Mouse (Mus musculus) CH12.LX (cell line): ENCODE measurements around the gene Macf1. TPM values are rescaled to one million over a fixed set of nuclear protein-coding genes. Genes with fewer than 3 reads are reported as not detected.

Source experiments
- DNase-seq: peaks from one replicate; pipeline ENCODE4 v3.0.0-alpha.2; 2013; ENCODE audit errors: extremely low read depth
- H3K27ac ChIP-seq: 2 replicates; pipeline ENCODE4 v1.5.1; 2012; ENCODE audit warnings: low read depth, mild to moderate bottlenecking, control low read depth, moderate library complexity; ENCODE audit not compliant: insufficient read depth
- H3K27me3 ChIP-seq: replicated peaks from 2 replicates; pipeline ENCODE3; 2012; ENCODE audit warnings: inconsistent platforms
- H3K36me3 ChIP-seq, 2 experiments: replicated peaks in 1 of 2; 2 replicates each; pipeline versions ENCODE3 to v1.6.1; 2012; ENCODE audit warnings: inconsistent platforms in 1 of 2, low read length in 1 of 2, mild to moderate bottlenecking in 1 of 2, mixed read lengths in 1 of 2, moderate library complexity in 1 of 2; ENCODE audit not compliant: control insufficient read depth in 1 of 2, insufficient read depth in 1 of 2
- H3K4me1 ChIP-seq, 2 experiments: 2 replicates each; pipeline ENCODE4 v1.6.1; 2012; ENCODE audit warnings: inconsistent platforms in 1 of 2, moderate library complexity in 1 of 2; ENCODE audit not compliant: insufficient read depth in 2 of 2, control insufficient read depth in 1 of 2
- H3K4me2 ChIP-seq: 2 replicates; pipeline ENCODE4 v1.6.1; 2012; ENCODE audit warnings: low read depth, mild to moderate bottlenecking, control low read depth; ENCODE audit not compliant: poor library complexity, insufficient read depth, severe bottlenecking
- H3K4me3 ChIP-seq, 3 experiments: fragments of 150-350 bp in 1 of 3; sonication (generic) in 1 of 3; replicated peaks in 1 of 3; 2 replicates each; pipeline versions ENCODE3 to v1.5.1; 2011 to 2012; ENCODE audit warnings: low read depth in 2 of 3, low read length in 2 of 3, mild to moderate bottlenecking in 2 of 3, moderate library complexity in 2 of 3, control low read depth in 1 of 3, improper control_type of control experiment in 1 of 3, inconsistent platforms in 1 of 3, mixed read lengths in 1 of 3; ENCODE audit not compliant: poor library complexity in 1 of 3
- H3K79me2 ChIP-seq: replicated peaks from 2 replicates; pipeline ENCODE4 v1.6.1; 2012; ENCODE audit warnings: mild to moderate bottlenecking, moderate library complexity; ENCODE audit not compliant: control insufficient read depth, poor library complexity, insufficient read depth, severe bottlenecking; ENCODE audit errors: extremely low read depth
- H3K9ac ChIP-seq: 2 replicates; pipeline ENCODE4 v1.6.1; 2012; ENCODE audit warnings: low read depth, mild to moderate bottlenecking, control low read depth, moderate library complexity; ENCODE audit not compliant: insufficient read depth
- H3K9me3 ChIP-seq: replicated peaks from 2 replicates; pipeline ENCODE3; 2012; ENCODE audit warnings: low read length, inconsistent platforms, mixed read lengths
- CTCF ChIP-seq, 2 experiments: IDR thresholded peaks in 1 of 2; conservative IDR thresholded peaks in 1 of 2; 2 replicates each; pipeline ENCODE4 v1.5.1; 2011 to 2012; ENCODE audit warnings: low read depth in 2 of 2, low read length in 2 of 2, improper control_type of control experiment in 1 of 2, inconsistent platforms in 1 of 2, mild to moderate bottlenecking in 1 of 2, moderate library complexity in 1 of 2
- E2F4 ChIP-seq: IDR thresholded peaks from 2 replicates; pipeline ENCODE4 v1.6.1; 2011; ENCODE audit warnings: low read depth, low read length, improper control_type of control experiment; ENCODE audit not compliant: insufficient replicate concordance
- EP300 ChIP-seq: IDR thresholded peaks from 2 replicates; pipeline ENCODE4 v1.6.1; 2011; ENCODE audit warnings: low read length, improper control_type of control experiment
- ETS1 ChIP-seq: conservative IDR thresholded peaks from 2 replicates; pipeline ENCODE4 v1.6.1; 2012; ENCODE audit warnings: low read depth, mild to moderate bottlenecking, inconsistent platforms, low read length, improper control_type of control experiment, moderate library complexity
- IRF4 ChIP-seq: IDR thresholded peaks from 2 replicates; pipeline ENCODE4 v1.6.1; 2014; ENCODE audit warnings: low read depth, mild to moderate bottlenecking, inconsistent platforms, low read length, improper control_type of control experiment
- KAT2A ChIP-seq: IDR thresholded peaks from 2 replicates; pipeline ENCODE4 v1.6.1; 2012; ENCODE audit warnings: low read length, improper control_type of control experiment, inconsistent platforms; ENCODE audit not compliant: insufficient replicate concordance
- MAX ChIP-seq: IDR thresholded peaks from 2 replicates; pipeline ENCODE4 v1.6.1; 2011; ENCODE audit warnings: low read length, improper control_type of control experiment
- MEF2A ChIP-seq: IDR thresholded peaks from 2 replicates; pipeline ENCODE4 v1.6.1; 2014; ENCODE audit warnings: low read depth, mild to moderate bottlenecking, inconsistent platforms, low read length, improper control_type of control experiment, borderline replicate concordance
- NRF1 ChIP-seq: IDR thresholded peaks from 2 replicates; pipeline ENCODE4 v1.6.1; 2014; ENCODE audit warnings: low read depth, mild to moderate bottlenecking, inconsistent platforms, low read length, improper control_type of control experiment, moderate library complexity
- POLR2AphosphoS2 ChIP-seq: IDR thresholded peaks from 2 replicates; pipeline ENCODE4 v1.6.1; 2011; ENCODE audit warnings: low read depth, low read length, improper control_type of control experiment
- RAD21 ChIP-seq: IDR thresholded peaks from 2 replicates; pipeline ENCODE4 v1.6.1; 2011; ENCODE audit warnings: low read depth, mild to moderate bottlenecking, low read length, improper control_type of control experiment, moderate library complexity
- RCOR1 ChIP-seq: conservative IDR thresholded peaks from 2 replicates; pipeline ENCODE4 v1.6.1; 2012; ENCODE audit warnings: low read depth, mild to moderate bottlenecking, inconsistent platforms, low read length, improper control_type of control experiment
- SIN3A ChIP-seq: IDR thresholded peaks from 2 replicates; pipeline ENCODE4 v1.6.1; 2012; ENCODE audit warnings: low read length, improper control_type of control experiment, inconsistent platforms
- SMC3 ChIP-seq: IDR thresholded peaks from 2 replicates; pipeline ENCODE4 v1.6.1; 2011; ENCODE audit warnings: low read depth, low read length, improper control_type of control experiment
- TBP ChIP-seq: conservative IDR thresholded peaks from 2 replicates; pipeline ENCODE4 v1.6.1; 2011; ENCODE audit warnings: low read depth, low read length, improper control_type of control experiment
- ZC3H11A ChIP-seq: IDR thresholded peaks from 2 replicates; pipeline ENCODE4 v1.6.1; 2012; ENCODE audit warnings: low read depth, mild to moderate bottlenecking, inconsistent platforms, low read length, improper control_type of control experiment
- ZKSCAN1 ChIP-seq: IDR thresholded peaks from 2 replicates; pipeline ENCODE4 v1.6.1; 2012; ENCODE audit warnings: low read depth, inconsistent platforms, low read length, improper control_type of control experiment, borderline replicate concordance
- ZMIZ1 ChIP-seq: IDR thresholded peaks from 2 replicates; pipeline ENCODE4 v1.6.1; 2012; ENCODE audit warnings: low read depth, mild to moderate bottlenecking, inconsistent platforms, low read length, improper control_type of control experiment
- dilution Hi-C: fragments of 300-500 bp; cut with MboI; formaldehyde crosslinking; loops from 2 replicates; pipeline ENCODE4 v1.14.3; 2020; ENCODE audit warnings: low sequenced_read_pairs; ENCODE audit not compliant: extremely low pct_unique_long_range_greater_than_20kb, extremely low pct_ligation_motif_present
- in situ Hi-C: fragments of 300-500 bp; cut with MboI; formaldehyde crosslinking; loops from 3 replicates; pipeline ENCODE4 v1.14.3; 2019; ENCODE audit warnings: low sequenced_read_pairs, low pct_ligation_motif_present, low pct_unique_long_range_greater_than_20kb, mixed read lengths
- polyA plus RNA-seq: library from polyadenylated mRNA; unstranded; fragments of >175 nt; gene quantifications from 2 replicates; pipeline ENCODE4 v1.2.1, GENCODE M21; 2012; ENCODE audit warnings: low read depth; ENCODE audit not compliant: insufficient read length
- total RNA-seq, 2 experiments: library from RNA; depleted of rRNA; stranded (reverse); fragments of 300-350 nt in 1 of 2; fragments of >200 nt in 1 of 2; gene quantifications; 2 replicates each; pipeline ENCODE4 v1.2.3; 2012 to 2014

The Macf1 gene
- total and polyA plus RNA-seq, 3 experiments, result 63.3 to 93.3 (median 77.8) TPM

DNA sequence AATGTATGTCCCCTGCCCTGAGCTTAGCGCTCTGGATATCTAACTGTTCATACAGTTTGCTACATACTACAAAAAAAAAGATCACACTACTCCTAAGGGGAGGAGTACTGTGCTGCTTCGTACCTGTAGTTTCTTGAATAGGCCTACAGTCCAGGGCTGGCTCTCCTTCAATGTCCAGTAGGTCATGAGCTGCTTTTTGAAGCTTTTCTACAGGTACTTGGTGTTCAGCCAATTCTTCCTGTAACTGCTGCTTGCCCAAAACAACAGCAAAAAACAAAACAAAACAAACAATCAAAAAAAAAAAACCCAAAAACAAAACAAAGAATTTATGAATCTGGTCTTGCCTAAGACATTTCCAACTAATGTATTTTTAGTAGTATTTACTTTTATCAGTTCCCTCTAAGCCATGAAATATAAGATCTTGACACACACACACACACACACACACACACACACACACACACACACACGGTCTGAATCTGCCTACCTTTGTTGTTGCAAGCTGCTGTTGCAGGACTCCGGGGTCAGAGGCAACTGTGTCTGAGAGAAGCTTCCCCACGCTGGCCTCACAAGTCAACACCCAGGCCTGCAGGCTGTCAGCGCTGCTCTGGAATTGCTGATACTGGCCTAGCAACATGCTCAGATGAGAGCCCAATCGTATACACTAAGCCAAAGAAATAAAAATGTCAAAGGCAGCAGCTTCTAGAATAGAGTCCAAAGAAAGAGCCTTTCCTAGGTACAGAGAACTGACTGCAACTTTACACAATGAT, 229.1 kb downstream of the Macf1 start:
- Histone ChIP-seq H3K4me1 (no peaks in the 10 kb centered on the region), H3K4me2 (no peak overlapping the region), H3K27ac (no peak overlapping the region), H3K9ac (no peak overlapping the region), H3K9me3 (no peaks in the 10 kb centered on the region), H3K27me3 (no peaks in the 10 kb centered on the region), H3K79me2 (no peaks in the 10 kb centered on the region), H3K4me3 (no peak overlapping the region), H3K36me3 (peaks cover 67 to 94% of the 10 kb centered on the region in 2 experiments)
- dilution Hi-C loops, result no loop called here
- no peak for TF ChIP-seq CTCF (conservative IDR thresholded peaks at IDR 0.05 in 1 of 2, IDR thresholded peaks at IDR 0.05 in 1 of 2; ENCODE audit: low read depth in 2 of 2, low read length in 2 of 2)
- TF ChIP-seq RCOR1, result no peak
- no peak for TF ChIP-seq ZKSCAN1
- TF ChIP-seq E2F4, result no peak
- no peak for TF ChIP-seq MEF2A
- TF ChIP-seq SIN3A, result no peak
- no peak for TF ChIP-seq POLR2AphosphoS2
- TF ChIP-seq MAX, result no peak
- TF ChIP-seq ETS1, result no peak
- no peak for TF ChIP-seq IRF4
- no peak for TF ChIP-seq NRF1
- no peak for TF ChIP-seq TBP
- TF ChIP-seq ZC3H11A, result no peak
- TF ChIP-seq RAD21, result no peak
- no peak for TF ChIP-seq ZMIZ1
- in situ Hi-C loops, result no loop called here
- no peak for DNase-seq

DNA sequence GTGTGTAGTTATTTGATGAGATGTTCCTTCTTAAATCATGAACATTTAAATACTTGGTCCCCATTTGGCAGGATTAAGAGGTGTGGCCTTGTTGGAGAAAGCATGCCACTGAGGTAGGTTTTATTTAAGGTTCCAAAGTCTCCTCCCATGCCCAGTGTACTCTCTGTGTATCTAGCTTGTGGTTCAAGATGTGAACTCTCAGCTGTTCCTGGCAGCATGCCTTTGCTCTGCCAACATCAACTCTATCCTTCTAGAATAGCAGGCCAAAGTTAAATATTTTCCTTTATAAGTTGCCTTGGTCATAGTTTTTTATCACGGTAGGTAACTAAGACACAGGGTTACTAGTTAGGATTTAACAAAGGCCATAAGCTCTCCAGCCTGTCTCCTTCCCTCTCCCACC, 230.4 kb downstream of the Macf1 start:
- H3K4me1 ChIP-seq, result no peaks in the 10 kb centered on the region
- no peak overlapping the region for H3K9ac ChIP-seq
- H3K27me3 ChIP-seq, result no peaks in the 10 kb centered on the region
- H3K4me3 ChIP-seq, result no peak overlapping the region
- H3K9me3 ChIP-seq, result no peaks in the 10 kb centered on the region
- no peak for DNase-seq
- peaks cover 71 to 94% of the 10 kb centered on the region in 2 experiments for H3K36me3 ChIP-seq
- dilution Hi-C loops, result no loop called here
- H3K4me2 ChIP-seq, result no peak overlapping the region
- H3K79me2 ChIP-seq, result no peaks in the 10 kb centered on the region
- TF ChIP-seq IRF4 (no peak), EP300 (no peak), POLR2AphosphoS2 (no peak), KAT2A (no peak), MEF2A (no peak), SMC3 (no peak)
- H3K27ac ChIP-seq, result no peak overlapping the region
- in situ Hi-C loops, result no loop called here
